Mouse (Mus musculus): Measurements from ENCODE around the gene Inca1. TPM values are rescaled to one million over a fixed set of nuclear protein-coding genes. Genes with fewer than 3 reads are reported as not detected.

Inca1 gene
- polyA plus RNA-seq, 1 experiment, result 4.5 TPM

DNA sequence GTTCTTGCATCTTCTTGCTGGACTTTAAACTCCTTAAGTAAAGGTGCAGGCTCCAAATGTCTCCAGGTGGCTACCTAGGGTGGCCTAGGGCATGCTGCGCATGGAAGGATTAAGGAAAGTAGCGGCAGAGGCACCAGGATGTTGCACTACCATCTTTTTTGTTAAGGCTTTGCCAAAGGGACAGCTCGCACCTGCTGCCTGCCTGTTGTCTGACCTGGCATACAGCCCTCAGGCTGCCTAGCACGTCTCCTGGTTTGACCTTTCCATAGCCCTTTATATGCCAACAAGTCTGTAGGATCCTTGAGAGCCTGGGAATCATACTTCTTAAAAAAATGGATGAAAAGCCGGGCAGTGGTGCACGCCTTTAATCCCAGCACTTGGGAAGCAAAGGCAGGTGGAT, 56.9 kb downstream of the Inca1 start:
- Histone ChIP-seq H3K9me3 (replicated peaks; ENCODE audit: control insufficient read depth, insufficient read depth, low read length, poor library complexity, severe bottlenecking) (no peaks in the 10 kb centered on the region), H3K27me3 (ENCODE audit: control insufficient read depth, insufficient read depth, low read length, poor library complexity, severe bottlenecking) (no peaks in the 10 kb centered on the region), H3K36me3 (ENCODE audit: control insufficient read depth, insufficient read depth, low read length, poor library complexity, severe bottlenecking) (peaks cover 9% of the 10 kb centered on the region), H3K27ac (ENCODE audit: insufficient read depth, low read length) (no peak overlapping the region), H3K4me1 (ENCODE audit: control insufficient read depth, insufficient read depth, low read length) (peaks cover 2% of the 10 kb centered on the region), H3K4me3 (ENCODE audit: low read depth, low read length) (no peak overlapping the region), H3K9ac (ENCODE audit: low read depth, poor library complexity, severe bottlenecking) (no peak overlapping the region)
- TF ChIP-seq EP300 (IDR thresholded peaks at IDR 0.05; ENCODE audit: insufficient read depth, low read depth, low read length), result no peak
- no peak for TF ChIP-seq CTCF (IDR thresholded peaks at IDR 0.05; ENCODE audit: low read depth, low read length)
- TF ChIP-seq POLR2A (IDR thresholded peaks at IDR 0.05; ENCODE audit: insufficient read depth, low read length), result no peak

DNA sequence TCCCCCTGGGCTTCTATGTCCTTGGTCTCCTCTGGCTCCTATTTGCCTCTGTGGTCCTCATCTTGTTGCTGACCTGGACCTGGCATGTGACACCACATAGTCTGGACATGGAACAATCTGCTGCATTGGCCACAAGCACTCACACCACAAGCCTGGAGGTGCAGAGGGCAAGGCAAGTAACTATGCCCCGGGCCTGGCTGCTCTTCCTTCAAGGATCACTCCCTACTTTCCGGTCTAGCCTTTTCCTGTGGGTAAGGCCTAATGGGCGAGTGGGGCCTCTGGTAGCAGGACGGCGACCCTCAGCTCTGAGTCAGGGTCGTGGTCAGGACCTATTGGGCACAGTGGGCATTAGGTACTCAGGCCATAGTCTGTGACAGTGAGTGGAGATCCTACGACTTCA, 58.7 kb downstream of the Inca1 start:
- Histone ChIP-seq H3K36me3 (ENCODE audit: control insufficient read depth, insufficient read depth, low read length, poor library complexity, severe bottlenecking) (peaks cover 9% of the 10 kb centered on the region), H3K9me3 (replicated peaks; ENCODE audit: control insufficient read depth, insufficient read depth, low read length, poor library complexity, severe bottlenecking) (no peaks in the 10 kb centered on the region), H3K27me3 (ENCODE audit: control insufficient read depth, insufficient read depth, low read length, poor library complexity, severe bottlenecking) (no peaks in the 10 kb centered on the region), H3K4me3 (ENCODE audit: low read depth, low read length) (no peak overlapping the region), H3K4me1 (ENCODE audit: control insufficient read depth, insufficient read depth, low read length) (peaks cover 2% of the 10 kb centered on the region), H3K27ac (ENCODE audit: insufficient read depth, low read length) (no peak overlapping the region), H3K9ac (ENCODE audit: low read depth, poor library complexity, severe bottlenecking) (no peak overlapping the region)
- TF ChIP-seq POLR2A (IDR thresholded peaks at IDR 0.05; ENCODE audit: insufficient read depth, low read length) (no peak), CTCF (IDR thresholded peaks at IDR 0.05; ENCODE audit: low read depth, low read length) (no peak), EP300 (IDR thresholded peaks at IDR 0.05; ENCODE audit: insufficient read depth, low read depth, low read length) (no peak)

DNA sequence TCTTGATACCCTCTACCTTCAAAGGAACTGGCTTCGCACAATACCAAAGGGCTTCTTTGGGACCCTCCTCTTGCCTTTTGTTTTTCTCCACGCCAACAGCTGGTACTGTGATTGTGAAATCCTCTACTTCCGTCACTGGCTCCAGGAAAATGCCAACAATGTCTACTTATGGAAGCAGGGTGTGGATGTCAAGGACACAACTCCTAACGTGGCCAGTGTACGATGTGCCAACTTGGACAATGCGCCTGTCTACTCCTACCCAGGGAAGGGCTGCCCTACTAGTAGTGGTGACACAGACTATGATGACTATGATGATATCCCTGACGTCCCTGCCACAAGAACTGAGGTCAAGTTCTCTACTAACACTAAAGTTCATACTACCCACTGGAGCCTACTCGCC, 60.0 kb downstream of the Inca1 start:
- no peak for TF ChIP-seq EP300 (IDR thresholded peaks at IDR 0.05; ENCODE audit: insufficient read depth, low read depth, low read length)
- no peak for TF ChIP-seq POLR2A (IDR thresholded peaks at IDR 0.05; ENCODE audit: insufficient read depth, low read length)
- TF ChIP-seq CTCF (IDR thresholded peaks at IDR 0.05; ENCODE audit: low read depth, low read length), result no peak

DNA sequence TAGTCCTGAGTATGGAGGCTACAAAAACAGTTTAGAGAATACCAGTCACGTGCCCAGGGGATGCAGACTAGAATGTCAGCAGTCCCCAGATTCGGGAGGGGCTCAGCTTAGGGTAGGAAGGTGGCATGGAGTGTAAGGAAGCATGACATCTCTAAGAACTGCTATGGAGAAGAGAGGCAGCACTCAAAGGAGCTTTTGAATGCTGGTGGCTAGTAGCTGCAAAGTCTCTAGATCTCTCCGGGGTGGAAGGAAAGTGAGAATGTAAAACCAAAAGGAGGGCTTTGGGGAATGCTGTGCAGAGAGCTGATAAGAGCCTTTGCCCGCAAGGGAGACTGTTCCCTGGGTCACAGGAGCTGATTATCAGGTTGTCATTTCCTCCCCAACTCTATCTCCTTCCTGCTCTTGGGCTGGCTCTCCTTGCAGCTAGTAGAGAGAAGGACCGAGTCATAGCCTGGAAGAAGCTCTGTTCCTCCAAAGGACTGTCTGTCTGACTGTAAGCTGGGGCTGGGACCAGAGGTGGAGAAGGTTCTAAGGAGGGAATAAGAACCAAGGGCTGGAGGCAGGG, 61.2 kb downstream of the Inca1 start, which contains the start of gene Gp1ba:
TSS of gene Gp1ba (plus strand) at position 409 of the 565 bp plus-strand sequence.
- H3K36me3 ChIP-seq (ENCODE audit: control insufficient read depth, insufficient read depth, low read length, poor library complexity, severe bottlenecking), result no peaks in the 10 kb centered on the region
- H3K4me1 ChIP-seq (ENCODE audit: control insufficient read depth, insufficient read depth, low read length), result no peaks in the 10 kb centered on the region
- no peaks in the 10 kb centered on the region for H3K27me3 ChIP-seq (ENCODE audit: control insufficient read depth, insufficient read depth, low read length, poor library complexity, severe bottlenecking)
- H3K4me3 ChIP-seq (ENCODE audit: low read depth, low read length), result no peak within 1 kb of the TSS
- H3K9ac ChIP-seq (ENCODE audit: low read depth, poor library complexity, severe bottlenecking), result no peak within 1 kb of the TSS
- H3K27ac ChIP-seq (ENCODE audit: insufficient read depth, low read length), result no peak within 1 kb of the TSS
- TF ChIP-seq CTCF (IDR thresholded peaks at IDR 0.05; ENCODE audit: low read depth, low read length) (no peak), EP300 (IDR thresholded peaks at IDR 0.05; ENCODE audit: insufficient read depth, low read depth, low read length) (no peak), POLR2A (IDR thresholded peaks at IDR 0.05; ENCODE audit: insufficient read depth, low read length) (no peak)
- H3K9me3 ChIP-seq (replicated peaks; ENCODE audit: control insufficient read depth, insufficient read depth, low read length, poor library complexity, severe bottlenecking), result no peaks in the 10 kb centered on the region

More for the DNA sequence above, 60.0 kb downstream of the Inca1 start:
- H3K9ac ChIP-seq (ENCODE audit: low read depth, poor library complexity, severe bottlenecking), result no peak overlapping the region
- no peaks in the 10 kb centered on the region for H3K4me1 ChIP-seq (ENCODE audit: control insufficient read depth, insufficient read depth, low read length)
- no peak overlapping the region for H3K4me3 ChIP-seq (ENCODE audit: low read depth, low read length)
- no peaks in the 10 kb centered on the region for H3K27me3 ChIP-seq (ENCODE audit: control insufficient read depth, insufficient read depth, low read length, poor library complexity, severe bottlenecking)
- no peaks in the 10 kb centered on the region for H3K9me3 ChIP-seq (replicated peaks; ENCODE audit: control insufficient read depth, insufficient read depth, low read length, poor library complexity, severe bottlenecking)
- peaks cover 6% of the 10 kb centered on the region for H3K36me3 ChIP-seq (ENCODE audit: control insufficient read depth, insufficient read depth, low read length, poor library complexity, severe bottlenecking)
- no peak overlapping the region for H3K27ac ChIP-seq (ENCODE audit: insufficient read depth, low read length)

Other genes starting within 250 kb of the Inca1 start
- 26.9 and 32.1 TPM in 2 replicates for gene Med11, start 248.2 kb downstream of the Inca1 start, polyA plus RNA-seq (2011; ENCODE audit: insufficient read depth, insufficient read length, low read depth, missing spikeins)
- gene Zmynd15, start 240.7 kb downstream of the Inca1 start, polyA plus RNA-seq (2011; ENCODE audit: insufficient read depth, insufficient read length, low read depth, missing spikeins), result 0.78 and 1.3 TPM in 2 replicates
- gene Cxcl16, start 240.2 kb downstream of the Inca1 start, polyA plus RNA-seq (2011; ENCODE audit: insufficient read depth, insufficient read length, low read depth, missing spikeins), result 15.7 and 16.6 TPM in 2 replicates
- 1.8 and 3.5 TPM in 2 replicates for gene Tm4sf5, start 194.9 kb downstream of the Inca1 start, polyA plus RNA-seq (2011; ENCODE audit: insufficient read depth, insufficient read length, low read depth, missing spikeins)
- not detected in 2 replicates for gene Vmo1, start 185.5 kb downstream of the Inca1 start, polyA plus RNA-seq (2011; ENCODE audit: insufficient read depth, insufficient read length, low read depth, missing spikeins)
- not detected in 2 replicates for gene Gltpd2, start 181.0 kb downstream of the Inca1 start, polyA plus RNA-seq (2011; ENCODE audit: insufficient read depth, insufficient read length, low read depth, missing spikeins)
- 244 and 250 TPM in 2 replicates for gene Psmb6, start 174.8 kb downstream of the Inca1 start, polyA plus RNA-seq (2011; ENCODE audit: insufficient read depth, insufficient read length, low read depth, missing spikeins)
- gene Gm40193, start 167.2 kb downstream of the Inca1 start, polyA plus RNA-seq (2011; ENCODE audit: insufficient read depth, insufficient read length, low read depth, missing spikeins), result not detected in 2 replicates
- 7.3 and 8.3 TPM in 2 replicates for gene Pld2, start 160.1 kb downstream of the Inca1 start, polyA plus RNA-seq (2011; ENCODE audit: insufficient read depth, insufficient read length, low read depth, missing spikeins)
- gene Mink1, start 137.3 kb downstream of the Inca1 start, polyA plus RNA-seq (2011; ENCODE audit: insufficient read depth, insufficient read length, low read depth, missing spikeins), result 25.2 and 31.8 TPM in 2 replicates
- not detected in 2 replicates for gene 4930544D05Rik, start 84.3 kb downstream of the Inca1 start, polyA plus RNA-seq (2011; ENCODE audit: insufficient read depth, insufficient read length, low read depth, missing spikeins)
- gene Chrne, start 80.9 kb downstream of the Inca1 start, polyA plus RNA-seq (2011; ENCODE audit: insufficient read depth, insufficient read length, low read depth, missing spikeins), result 0.56 TPM in 1 of 2 replicates, not detected in the other
- gene Gp1ba, start 61.0 kb downstream of the Inca1 start, polyA plus RNA-seq (2011; ENCODE audit: insufficient read depth, insufficient read length, low read depth, missing spikeins), result not detected in 2 replicates
- gene Rnf167, start 52.9 kb downstream of the Inca1 start, polyA plus RNA-seq (2011; ENCODE audit: insufficient read depth, insufficient read length, low read depth, missing spikeins), result 55.2 and 61.8 TPM in 2 replicates
- 45.0 and 48.0 TPM in 2 replicates for gene Slc25a11, start 52.7 kb downstream of the Inca1 start, polyA plus RNA-seq (2011; ENCODE audit: insufficient read depth, insufficient read length, low read depth, missing spikeins)
- 630 and 707 TPM in 2 replicates for gene Pfn1, start 45.5 kb downstream of the Inca1 start, polyA plus RNA-seq (2011; ENCODE audit: insufficient read depth, insufficient read length, low read depth, missing spikeins)
- 14.7 and 15.7 TPM in 2 replicates for gene Eno3, start 43.0 kb downstream of the Inca1 start, polyA plus RNA-seq (2011; ENCODE audit: insufficient read depth, insufficient read length, low read depth, missing spikeins)
- gene Spag7, start 30.7 kb downstream of the Inca1 start, polyA plus RNA-seq (2011; ENCODE audit: insufficient read depth, insufficient read length, low read depth, missing spikeins), result 195 and 218 TPM in 2 replicates
- gene Camta2, start 12.1 kb downstream of the Inca1 start, polyA plus RNA-seq (2011; ENCODE audit: insufficient read depth, insufficient read length, low read depth, missing spikeins), result 10.0 and 12.8 TPM in 2 replicates
- 38.2 and 42.2 TPM in 2 replicates for gene Kif1c, start 393 bp upstream of the Inca1 start, polyA plus RNA-seq (2011; ENCODE audit: insufficient read depth, insufficient read length, low read depth, missing spikeins)
- gene Zfp3, start 64.1 kb upstream of the Inca1 start, polyA plus RNA-seq (2011; ENCODE audit: insufficient read depth, insufficient read length, low read depth, missing spikeins), result 3.3 and 3.6 TPM in 2 replicates
- gene Scimp, start 112.4 kb upstream of the Inca1 start, polyA plus RNA-seq (2011; ENCODE audit: insufficient read depth, insufficient read length, low read depth, missing spikeins), result not detected in 2 replicates
- 46.4 and 50.9 TPM in 2 replicates for gene Rabep1, start 144.6 kb upstream of the Inca1 start, polyA plus RNA-seq (2011; ENCODE audit: insufficient read depth, insufficient read length, low read depth, missing spikeins)